Mouse (Mus musculus): ENCODE results near the gene Gngt2. TPM values are rescaled to one million over a fixed set of nuclear protein-coding genes. Genes with fewer than 3 reads are reported as not detected.

Gene Gngt2
- polyA plus RNA-seq, 1 experiment from 2014 or later = 39.1 TPM

DNA sequence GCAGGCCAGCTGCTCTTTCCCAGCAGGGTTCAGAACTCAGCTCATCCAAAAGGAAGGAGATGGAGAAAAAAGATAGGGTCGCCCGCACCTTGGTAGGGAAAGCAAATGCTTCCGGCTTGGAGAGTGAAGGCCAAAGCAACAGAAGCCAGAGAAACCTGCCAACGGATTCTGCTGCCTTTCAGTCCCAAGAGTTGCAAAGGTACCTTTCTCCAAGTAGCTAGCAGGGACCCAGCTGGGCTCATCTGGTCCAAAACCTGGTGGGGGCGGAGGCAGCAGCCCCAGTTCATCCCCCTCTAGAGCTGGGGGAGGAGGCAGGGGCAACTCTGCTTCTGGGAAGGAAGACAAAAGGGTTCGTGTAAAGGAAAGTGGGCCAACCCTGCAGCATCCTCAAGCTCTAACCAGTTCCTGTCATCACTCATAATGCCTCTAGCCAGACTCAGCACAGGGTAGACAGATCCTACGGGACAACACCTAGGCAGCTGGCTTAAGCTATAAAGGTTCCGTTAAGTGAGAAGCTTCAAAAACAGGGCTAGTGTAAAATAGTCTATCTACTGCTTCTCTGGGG is 3.9 kb upstream of the Gngt2 start:
- 28% methylated on average over 8 of the region's 8 CpGs for WGBS
- Histone ChIP-seq H3K9me3 (replicated peaks) (no peaks in the 10 kb centered on the region), H3K9ac (no peak overlapping the region), H3K4me2 (no peak overlapping the region), H3K4me1 (replicated peaks) (peaks cover 86% of the 10 kb centered on the region), H3K27me3 (replicated peaks) (peaks cover 63% of the 10 kb centered on the region), H3K4me3 (no peak overlapping the region), H3K36me3 (no peaks in the 10 kb centered on the region), H3K27ac (ENCODE audit: poor library complexity, severe bottlenecking) (no peak overlapping the region)
- ATAC-seq (ENCODE audit: insufficient number of reproducible peaks, low FRiP score) = no peak

DNA sequence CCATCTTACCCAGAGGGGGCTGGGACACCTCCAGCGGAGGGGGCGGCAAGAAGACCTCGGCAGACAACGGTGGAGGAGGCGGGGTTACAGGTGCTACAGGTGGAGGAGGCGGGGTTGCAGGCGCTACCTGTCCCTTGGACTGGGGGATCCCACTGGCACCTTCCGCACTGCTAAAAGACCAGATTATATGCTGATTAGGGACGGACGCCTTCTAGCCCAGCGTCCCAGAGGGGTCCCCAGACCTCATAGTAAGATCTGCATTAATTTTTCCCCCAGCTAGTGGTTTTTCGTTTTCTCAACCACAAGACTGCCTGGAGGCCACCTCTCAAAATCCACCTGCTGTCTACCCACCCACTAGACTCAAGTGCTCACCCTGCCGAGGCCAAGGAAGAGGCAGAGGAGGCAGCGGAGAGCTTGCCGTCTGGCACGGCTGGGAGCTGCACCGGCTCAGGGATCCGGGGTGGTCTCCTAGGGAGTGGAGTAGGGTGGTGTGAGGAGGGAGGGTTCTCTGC is 3.3 kb upstream of the Gngt2 start:
- Histone ChIP-seq H3K4me1 (replicated peaks) (peaks cover 92% of the 10 kb centered on the region), H3K9ac (no peak overlapping the region), H3K4me2 (peak overlapping the region; percentile 49), H3K9me3 (replicated peaks) (no peaks in the 10 kb centered on the region), H3K4me3 (peak overlapping the region; percentile 6; the same call in 1 of the 2 replicates), H3K36me3 (no peaks in the 10 kb centered on the region), H3K27me3 (replicated peaks) (peaks cover 57% of the 10 kb centered on the region), H3K27ac (ENCODE audit: poor library complexity, severe bottlenecking) (no peak overlapping the region)
- WGBS = 11% methylated on average over 18 of the region's 18 CpGs
- no peak for ATAC-seq (ENCODE audit: insufficient number of reproducible peaks, low FRiP score)

DNA sequence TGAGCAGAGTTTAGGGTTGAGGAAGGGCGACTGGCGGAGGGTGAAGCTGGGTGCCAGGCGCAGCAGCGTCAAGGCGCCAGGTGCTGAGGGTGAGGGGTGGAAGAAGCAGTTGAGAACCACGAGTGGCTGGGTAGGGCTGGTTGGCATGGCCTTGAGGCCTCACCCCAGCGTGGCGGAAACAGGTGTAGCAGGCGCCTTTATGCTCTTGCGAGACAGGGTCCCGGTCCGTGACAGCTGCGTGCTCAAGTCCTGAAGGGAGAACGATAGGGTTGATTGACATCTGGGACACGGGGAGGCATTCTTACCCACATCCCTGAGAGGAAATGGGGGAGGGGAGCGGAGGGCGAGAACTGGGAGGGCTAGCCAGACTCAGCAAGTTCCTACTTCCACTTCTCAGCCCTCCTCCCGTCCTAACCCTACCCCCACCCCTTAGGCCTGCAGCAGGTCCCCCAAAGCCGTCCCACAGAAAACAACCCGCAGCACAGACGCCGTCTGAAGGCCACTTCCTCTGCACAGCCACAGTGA is 2.8 kb upstream of the Gngt2 start:
- Histone ChIP-seq H3K36me3 (no peaks in the 10 kb centered on the region), H3K9ac (no peak overlapping the region), H3K27ac (ENCODE audit: poor library complexity, severe bottlenecking) (peak overlapping the region; percentile 49), H3K4me2 (peak overlapping the region; percentile 49), H3K4me1 (replicated peaks) (peaks cover 93% of the 10 kb centered on the region), H3K9me3 (replicated peaks) (no peaks in the 10 kb centered on the region), H3K27me3 (replicated peaks) (peaks cover 52% of the 10 kb centered on the region), H3K4me3 (peak overlapping the region; percentile 6; the same call in 1 of the 2 replicates)
- peak; percentile 60 for ATAC-seq (ENCODE audit: insufficient number of reproducible peaks, low FRiP score)
- WGBS = 5% methylated on average over 22 of the region's 22 CpGs

- no peaks in the 10 kb centered on the region for H3K36me3 ChIP-seq
- peaks cover 87% of the 10 kb centered on the region for H3K4me1 ChIP-seq (replicated peaks)
- H3K4me2 ChIP-seq = peak overlapping the region; percentile 49
- no peaks in the 10 kb centered on the region for H3K9me3 ChIP-seq (replicated peaks)
- H3K27ac ChIP-seq (ENCODE audit: poor library complexity, severe bottlenecking) = peak overlapping the region; percentile 78
- 0 out of 2 replicates have a peak overlapping the region, but pooled peaks have one; percentile 2 for H3K4me3 ChIP-seq
- peak; percentile 67 for ATAC-seq (ENCODE audit: insufficient number of reproducible peaks, low FRiP score)
- no peak overlapping the region for H3K9ac ChIP-seq
- peaks cover 44% of the 10 kb centered on the region for H3K27me3 ChIP-seq (replicated peaks)
- 4% methylated on average over 15 of the region's 15 CpGs for WGBS
These were observed 2.0 kb upstream of the Gngt2 start for GRCm38 (mm10) chr11:95834742-95835710.

DNA sequence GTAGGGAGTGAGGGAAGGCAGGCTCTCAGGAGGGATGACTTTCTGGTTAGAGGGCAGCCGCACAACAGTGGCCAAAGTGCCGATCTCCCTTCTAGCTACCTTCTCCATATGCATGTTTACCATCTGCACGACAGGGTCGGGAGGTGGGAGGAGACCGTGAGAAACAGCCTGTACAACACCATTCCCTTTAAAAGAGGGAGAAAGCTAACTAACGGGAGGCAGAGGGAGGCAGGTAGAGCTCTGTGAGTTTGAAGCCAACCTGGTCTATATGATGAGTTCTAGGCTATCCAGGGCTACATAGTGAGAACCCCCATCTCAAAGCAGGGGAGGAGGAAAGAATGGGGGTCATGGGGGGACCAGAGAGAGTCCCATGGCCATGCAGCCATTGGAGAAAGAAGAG is 1.2 kb upstream of the Gngt2 start:
- peaks cover 36% of the 10 kb centered on the region for H3K27me3 ChIP-seq (replicated peaks)
- WGBS = 22% methylated on average over 6 of the region's 6 CpGs
- H3K9me3 ChIP-seq (replicated peaks) = no peaks in the 10 kb centered on the region
- peaks cover 79% of the 10 kb centered on the region for H3K4me1 ChIP-seq (replicated peaks)
- H3K27ac ChIP-seq (ENCODE audit: poor library complexity, severe bottlenecking) = peak overlapping the region; percentile 78
- peak overlapping the region; percentile 49 for H3K4me2 ChIP-seq
- 0 out of 2 replicates have a peak overlapping the region, but pooled peaks have one; percentile 2 for H3K4me3 ChIP-seq
- H3K36me3 ChIP-seq = no peaks in the 10 kb centered on the region
- H3K9ac ChIP-seq = no peak overlapping the region
- no peak for ATAC-seq (ENCODE audit: insufficient number of reproducible peaks, low FRiP score)

GRCm38 (mm10) chr11:95836433-95836832 is 583 bp upstream of the Gngt2 start:
- Histone ChIP-seq H3K27ac (ENCODE audit: poor library complexity, severe bottlenecking) (peak overlapping the region; percentile 78; the same call in 1 of the 2 replicates), H3K9me3 (replicated peaks) (no peaks in the 10 kb centered on the region), H3K4me2 (peak overlapping the region; percentile 49), H3K36me3 (no peaks in the 10 kb centered on the region), H3K4me3 (no peak overlapping the region), H3K27me3 (replicated peaks) (peaks cover 30% of the 10 kb centered on the region), H3K4me1 (replicated peaks) (peaks cover 73% of the 10 kb centered on the region), H3K9ac (no peak overlapping the region)
- no peak for ATAC-seq (ENCODE audit: insufficient number of reproducible peaks, low FRiP score)
- WGBS = 58% methylated on average over 6 of the region's 6 CpGs

- Histone ChIP-seq H3K4me3 (peak overlapping the region; percentile 27; the same call in 1 of the 2 replicates), H3K9ac (no peak overlapping the region), H3K9me3 (replicated peaks) (no peaks in the 10 kb centered on the region), H3K4me1 (replicated peaks) (peaks cover 68% of the 10 kb centered on the region), H3K36me3 (no peaks in the 10 kb centered on the region), H3K27me3 (replicated peaks) (peaks cover 11% of the 10 kb centered on the region; the same call in 1 of the 2 replicates), H3K4me2 (peak overlapping the region; percentile 62), H3K27ac (ENCODE audit: poor library complexity, severe bottlenecking) (no peak overlapping the region)
- WGBS = 63% methylated on average over 4 of the region's 4 CpGs
- no peak for ATAC-seq (ENCODE audit: insufficient number of reproducible peaks, low FRiP score)
These were observed 1.6 kb downstream of the Gngt2 start for GRCm38 (mm10) chr11:95838598-95838997.

GRCm38 (mm10) chr11:95838999-95839868 is 2.2 kb downstream of the Gngt2 start:
- Histone ChIP-seq H3K36me3 (no peaks in the 10 kb centered on the region), H3K9ac (peak overlapping the region; percentile 2; the same call in 1 of the 2 replicates), H3K4me3 (peak overlapping the region; percentile 27), H3K4me1 (replicated peaks) (peaks cover 62% of the 10 kb centered on the region), H3K27me3 (replicated peaks) (peaks cover 4% of the 10 kb centered on the region; the same call in 1 of the 2 replicates), H3K4me2 (peak overlapping the region; percentile 62), H3K9me3 (replicated peaks) (no peaks in the 10 kb centered on the region), H3K27ac (ENCODE audit: poor library complexity, severe bottlenecking) (no peak overlapping the region)
- 69% methylated on average over 8 of the region's 8 CpGs for WGBS
- no peak for ATAC-seq (ENCODE audit: insufficient number of reproducible peaks, low FRiP score)

GRCm38 (mm10) chr11:95840694-95841497 is 3.9 kb downstream of the Gngt2 start:
- Histone ChIP-seq H3K4me3 (peak overlapping the region; percentile 44), H3K4me2 (peak overlapping the region; percentile 62), H3K9me3 (replicated peaks) (no peaks in the 10 kb centered on the region), H3K27me3 (replicated peaks) (peaks cover 2% of the 10 kb centered on the region; the same call in 1 of the 2 replicates), H3K36me3 (0 out of 2 replicates have a peak, but pooled peaks cover 5% of the 10 kb centered on the region), H3K9ac (peak overlapping the region; percentile 57), H3K4me1 (replicated peaks) (peaks cover 46% of the 10 kb centered on the region), H3K27ac (ENCODE audit: poor library complexity, severe bottlenecking) (peak overlapping the region; percentile 78)
- no peak for ATAC-seq (ENCODE audit: insufficient number of reproducible peaks, low FRiP score)
- 59% methylated on average over 5 of the region's 5 CpGs for WGBS

Measured in heart, embryonic 12.5 days (tissue).